33 mouse cellular contexts compared by ENCODE assay signal in genomic region chrX:146928251-146928650, GRCm38 (mm10). TPM values are rescaled to one million over a fixed set of nuclear protein-coding genes. Genes with fewer than 3 reads are reported as not detected.
"Had no signal": no experiment of that assay in that cellular context is flagged by ENCODE, and none has a peak within 500 bp of the region (broad histone marks: within the 10 kb centered on the region; RNA-seq: fewer than 3 reads in every experiment).

No protein-coding gene starts in this region.

- H3K4me3 ChIP-seq: heart, adult 2 months; heart, embryonic 13.5 days; heart, embryonic 15.5 days; intestine, embryonic 15.5 days; layer of hippocampus, adult 2 months; limb, embryonic 13.5 days; limb, embryonic 15.5 days; liver, embryonic 13.5 days had no signal

- ATAC-seq: hindbrain, embryonic 16.5 days; inflammation-experienced regulatory T-cells, adult 6 months; intestine, embryonic 15.5 days; intestine, postnatal 0 days had no signal

- DNase-seq: gastrocnemius, postnatal 14 days; gastrocnemius, postnatal 36 days; heart, adult 11 months; heart, adult 2 months; heart, postnatal 14 days; heart, postnatal 36 days; kidney, adult 18-20 months; kidney, adult 8-10 months; kidney, postnatal 10 days; kidney, postnatal 25 days; kidney, postnatal 4 days; layer of hippocampus, postnatal 36 days; left cerebral cortex, postnatal 4 days; liver, embryonic 13.5 days had no signal

- H3K4me1 ChIP-seq: heart, embryonic 13.5 days; heart, embryonic 15.5 days; intestine, embryonic 15.5 days; limb, embryonic 13.5 days; limb, embryonic 15.5 days; liver, embryonic 13.5 days had no signal

- H3K9ac ChIP-seq: heart, embryonic 13.5 days; heart, embryonic 15.5 days; hindbrain, embryonic 14.5 days; intestine, embryonic 15.5 days; limb, embryonic 13.5 days; limb, embryonic 15.5 days; liver, embryonic 13.5 days had no signal

- H3K27ac ChIP-seq: heart, adult 2 months; heart, embryonic 13.5 days; heart, embryonic 15.5 days; hindbrain, embryonic 14.5 days; intestine, embryonic 15.5 days; layer of hippocampus, adult 2 months; limb, embryonic 13.5 days; limb, embryonic 15.5 days; liver, embryonic 13.5 days had no signal

- H3K36me3 ChIP-seq: heart, embryonic 13.5 days; heart, embryonic 15.5 days; intestine, embryonic 15.5 days; limb, embryonic 13.5 days; limb, embryonic 15.5 days; liver, embryonic 13.5 days had no signal

- H3K4me2 ChIP-seq: heart, embryonic 11.5 days; heart, embryonic 13.5 days; heart, embryonic 15.5 days; hindbrain, embryonic 14.5 days; intestine, embryonic 15.5 days; limb, embryonic 13.5 days; limb, embryonic 15.5 days; liver, embryonic 13.5 days had no signal

- H3K27me3 ChIP-seq: heart, embryonic 13.5 days; heart, embryonic 15.5 days; intestine, embryonic 15.5 days; limb, embryonic 13.5 days; limb, embryonic 15.5 days; liver, embryonic 13.5 days had no signal

- H3K9me3 ChIP-seq: heart, embryonic 13.5 days; heart, embryonic 15.5 days; intestine, embryonic 15.5 days; limb, embryonic 13.5 days; limb, embryonic 15.5 days; liver, embryonic 13.5 days had no signal

RNA-seq across cellular contexts. Expression of gene Htr2c, which starts 34.1 kb away (rescaled TPM):
- total RNA-seq: gastrocnemius, adult 18-20 months; gastrocnemius, adult 8-10 months; gastrocnemius, postnatal 36 days; heart, adult 2 months; heart, postnatal 14 days; heart, postnatal 36 days; liver, adult 2 months had no signal
- polyA plus RNA-seq: gonadal fat pad, adult 2 months; heart, adult 2 months; heart, embryonic 11.5 days; heart, embryonic 13.5 days; heart, embryonic 15.5 days; heart, postnatal 0 days; inflammation-experienced regulatory T-cells, adult 6 months; intestine, embryonic 15.5 days; intestine, postnatal 0 days; kidney, embryonic 14.5 days; kidney, embryonic 16.5 days; limb, embryonic 11.5 days; liver, adult 2 months; liver, embryonic 13.5 days had no signal
